Mouse (Mus musculus) neural tube, embryonic 14.5 days (tissue): ENCODE measurements around the gene Pam16. TPM values are rescaled to one million over a fixed set of nuclear protein-coding genes. Genes with fewer than 3 reads are reported as not detected.

Experiments
- ATAC-seq: fragments of 200-750 bp; cut with Nextera tagmentation; 2 replicates; pipeline ENCODE4 v1.8.0; 2017; ENCODE audit warnings: low read depth, mild to moderate bottlenecking, moderate TSS enrichment, moderate library complexity
- H3K27ac ChIP-seq: fragments of 300-500 bp; sonication (generic); 2 replicates; pipeline ENCODE4 v1.5.1; 2014; ENCODE audit warnings: low read depth, mild to moderate bottlenecking, control low read depth, low read length, moderate library complexity, mixed read lengths
- H3K27me3 ChIP-seq: fragments of 300-500 bp; sonication (generic); 2 replicates; pipeline ENCODE4 v1.6.1; 2014; ENCODE audit warnings: low read length; ENCODE audit not compliant: control insufficient read depth, insufficient read depth
- H3K36me3 ChIP-seq: fragments of 300-500 bp; sonication (generic); 2 replicates; pipeline ENCODE4 v1.6.1; 2014; ENCODE audit warnings: low read length, mixed read lengths; ENCODE audit not compliant: control insufficient read depth, insufficient read depth
- H3K4me1 ChIP-seq: fragments of 300-500 bp; sonication (generic); 2 replicates; pipeline ENCODE4 v1.6.1; 2014; ENCODE audit warnings: low read length; ENCODE audit not compliant: control insufficient read depth, insufficient read depth
- H3K4me2 ChIP-seq: fragments of 300-500 bp; sonication (generic); 2 replicates; pipeline ENCODE4 v1.6.1; 2014; ENCODE audit warnings: mild to moderate bottlenecking, low read depth, low read length, control low read depth
- H3K4me3 ChIP-seq: fragments of 300-500 bp; sonication (generic); 2 replicates; pipeline ENCODE4 v1.5.1; 2014; ENCODE audit warnings: low read depth, low read length, control low read depth, mixed read lengths
- H3K9ac ChIP-seq: fragments of 300-500 bp; sonication (generic); replicated peaks from 2 replicates; pipeline ENCODE4 v1.6.1; 2014; ENCODE audit warnings: low read depth, mild to moderate bottlenecking, control low read depth, low read length, mixed read lengths
- H3K9me3 ChIP-seq: fragments of 300-500 bp; sonication (generic); 2 replicates; pipeline ENCODE4 v1.6.1; 2016; ENCODE audit warnings: low read length; ENCODE audit not compliant: control insufficient read depth
- WGBS: fragments of 180-500 bp; shearing (Covaris S2); extraction: QIAGEN DNeasy Blood & Tissue Kit; methylation state at CpG from one replicate; pipeline ENCODE4 v1.1.7; 2014; 5-methylcytosine and 5-hydroxymethylcytosine counted together
- polyA plus RNA-seq: library from polyadenylated mRNA; unstranded; fragments of >200 nt; fragmentation: Nextera tagmentation; extraction: Ambion mirVana; gene quantifications from 2 replicates; pipeline ENCODE4 v1.2.1, GENCODE M21; 2014

The Pam16 gene
- polyA plus RNA-seq: 179 and 194 TPM in 2 replicates

GRCm38 (mm10) chr16:4624481-4625110, at the start of gene Pam16:
TSS of gene Pam16 (minus strand) at chr16:4624988.
- Histone ChIP-seq H3K4me2 (peak within 1 kb of the TSS; percentile 89), H3K4me3 (peak within 1 kb of the TSS; percentile 77), H3K27ac (peak within 1 kb of the TSS; percentile 84), H3K36me3 (peaks cover 6% of the 10 kb centered on the region), H3K4me1 (peaks cover 13% of the 10 kb centered on the region), H3K9ac (peak within 1 kb of the TSS; percentile 86), H3K9me3 (no peaks in the 10 kb centered on the region), H3K27me3 (no peaks in the 10 kb centered on the region)
- peak; percentile 87 for ATAC-seq
- under 1% methylated on average over 56 of the region's 56 CpGs for WGBS

GRCm38 (mm10) chr16:4674091-4674490, 49.3 kb upstream of the Pam16 start:
- Histone ChIP-seq H3K27me3 (no peaks in the 10 kb centered on the region), H3K27ac (no peak overlapping the region), H3K9ac (no peak overlapping the region), H3K4me2 (no peak overlapping the region), H3K9me3 (no peaks in the 10 kb centered on the region), H3K4me1 (peaks cover 7% of the 10 kb centered on the region), H3K36me3 (0 out of 2 replicates have a peak, but pooled peaks cover 8% of the 10 kb centered on the region), H3K4me3 (no peak overlapping the region)
- 87% methylated on average over 4 of the region's 4 CpGs for WGBS
- no peak for ATAC-seq

- H3K27me3 ChIP-seq: no peaks in the 10 kb centered on the region
- H3K4me1 ChIP-seq: no peaks in the 10 kb centered on the region
- H3K4me2 ChIP-seq: no peak overlapping the region
- no peak for ATAC-seq
- no peak overlapping the region for H3K4me3 ChIP-seq
- 76% methylated on average over 5 of the region's 5 CpGs for WGBS
- H3K36me3 ChIP-seq: 0 out of 2 replicates have a peak, but pooled peaks cover 4% of the 10 kb centered on the region
- no peak overlapping the region for H3K9ac ChIP-seq
- H3K27ac ChIP-seq: no peak overlapping the region
- H3K9me3 ChIP-seq: no peaks in the 10 kb centered on the region
Observed at GRCm38 (mm10) chr16:4670317-4670716, 45.5 kb upstream of the Pam16 start.

GRCm38 (mm10) chr16:4667190-4667808, 42.5 kb upstream of the Pam16 start:
- Histone ChIP-seq H3K4me2 (no peak overlapping the region), H3K4me1 (no peaks in the 10 kb centered on the region), H3K9ac (no peak overlapping the region), H3K27ac (no peak overlapping the region), H3K27me3 (no peaks in the 10 kb centered on the region), H3K9me3 (no peaks in the 10 kb centered on the region), H3K4me3 (no peak overlapping the region), H3K36me3 (peaks cover 7% of the 10 kb centered on the region; the same call in 1 of the 2 replicates)
- WGBS: 29% methylated on average over 3 of the region's 3 CpGs
- peak; percentile 92 for ATAC-seq

- Histone ChIP-seq H3K36me3 (peaks cover 12% of the 10 kb centered on the region; the same call in 1 of the 2 replicates), H3K4me3 (no peak overlapping the region), H3K27me3 (no peaks in the 10 kb centered on the region), H3K4me2 (no peak overlapping the region), H3K9ac (no peak overlapping the region), H3K4me1 (no peaks in the 10 kb centered on the region), H3K9me3 (no peaks in the 10 kb centered on the region), H3K27ac (no peak overlapping the region)
- WGBS: 97% methylated on average over 2 of the region's 2 CpGs
- ATAC-seq: no peak
Observed at GRCm38 (mm10) chr16:4665726-4666125, 40.9 kb upstream of the Pam16 start.

- no peaks in the 10 kb centered on the region for H3K27me3 ChIP-seq
- no peak for ATAC-seq
- H3K27ac ChIP-seq: no peak overlapping the region
- no peak overlapping the region for H3K9ac ChIP-seq
- peaks cover 12% of the 10 kb centered on the region; the same call in 1 of the 2 replicates for H3K36me3 ChIP-seq
- H3K4me3 ChIP-seq: no peak overlapping the region
- 92% methylated on average over 2 of the region's 2 CpGs for WGBS
- no peaks in the 10 kb centered on the region for H3K4me1 ChIP-seq
- no peaks in the 10 kb centered on the region for H3K9me3 ChIP-seq
- H3K4me2 ChIP-seq: no peak overlapping the region
Observed at GRCm38 (mm10) chr16:4663806-4664205, 39.0 kb upstream of the Pam16 start.

- Histone ChIP-seq H3K9ac (no peak overlapping the region), H3K27me3 (no peaks in the 10 kb centered on the region), H3K4me2 (no peak overlapping the region), H3K27ac (no peak overlapping the region), H3K4me1 (no peaks in the 10 kb centered on the region), H3K9me3 (no peaks in the 10 kb centered on the region), H3K4me3 (no peak overlapping the region), H3K36me3 (peaks cover 10% of the 10 kb centered on the region; the same call in 1 of the 2 replicates)
- WGBS: 78% methylated on average over 2 of the region's 2 CpGs
- no peak for ATAC-seq
Observed at GRCm38 (mm10) chr16:4661605-4662004, 36.8 kb upstream of the Pam16 start.

GRCm38 (mm10) chr16:4659326-4659725, 34.5 kb upstream of the Pam16 start:
- H3K4me1 ChIP-seq: no peaks in the 10 kb centered on the region
- 0 out of 2 replicates have a peak, but pooled peaks cover 6% of the 10 kb centered on the region for H3K36me3 ChIP-seq
- no peaks in the 10 kb centered on the region for H3K27me3 ChIP-seq
- H3K27ac ChIP-seq: 0 out of 2 replicates have a peak overlapping the region, but pooled peaks have one; percentile 28
- H3K4me2 ChIP-seq: no peak overlapping the region
- H3K9me3 ChIP-seq: no peaks in the 10 kb centered on the region
- H3K9ac ChIP-seq: no peak overlapping the region
- ATAC-seq: no peak
- no peak overlapping the region for H3K4me3 ChIP-seq
- WGBS: 29% methylated on average over 2 of the region's 2 CpGs

- WGBS: 38% methylated on average over 11 of the region's 11 CpGs
- Histone ChIP-seq H3K4me3 (no peak overlapping the region), H3K4me2 (no peak overlapping the region), H3K27me3 (no peaks in the 10 kb centered on the region), H3K9me3 (no peaks in the 10 kb centered on the region), H3K36me3 (0 out of 2 replicates have a peak, but pooled peaks cover 6% of the 10 kb centered on the region), H3K4me1 (no peaks in the 10 kb centered on the region), H3K9ac (no peak overlapping the region), H3K27ac (0 out of 2 replicates have a peak overlapping the region, but pooled peaks have one; percentile 28)
- 0 out of 2 replicates have a peak, but pooled peaks have one; percentile 34 for ATAC-seq
Observed at GRCm38 (mm10) chr16:4658781-4659245, 34.0 kb upstream of the Pam16 start.
